ENCODE assay signal across 24 mouse cellular contexts in genomic region chrX:93319979-93320378, GRCm38 (mm10). TPM values are rescaled to one million over a fixed set of nuclear protein-coding genes. Genes with fewer than 3 reads are reported as not detected.
DNase-seq lines count a peak whose midpoint lies in the region; ATAC-seq and TF ChIP-seq lines count a peak whose summit lies in the region.
"Had no signal": no experiment of that assay in that cellular context is flagged by ENCODE, and none has a peak within 500 bp of the region (broad histone marks: within the 10 kb centered on the region; RNA-seq: fewer than 3 reads in every experiment).

No protein-coding gene starts in this region.

- peak; percentile 40 for ATAC-seq in liver, postnatal 0 days
- no peak; the same call in 1 of the 2 replicates for ATAC-seq in liver, embryonic 12.5 days
- ATAC-seq in G1E (ENCODE audit: extremely low read depth, insufficient number of reproducible peaks, low FRiP score, poor library complexity, severe bottlenecking), result peak; percentile 83
- peak; percentile 87 for ATAC-seq in megakaryocyte-erythroid progenitor cell, adult 5-6 weeks (replicated peaks; ENCODE audit: low FRiP score, low TSS enrichment, poor library complexity, severe bottlenecking)
- ATAC-seq: activated CD4-positive, CD25-positive, alpha-beta regulatory T cell, adult 4 months; forebrain, embryonic 13.5 days; forebrain, postnatal 0 days; hindbrain, postnatal 0 days; Patski had no signal

- no peak overlapping the region for H3K4me3 ChIP-seq in liver, postnatal 0 days (ENCODE audit: low read depth, low read length)
- no peak overlapping the region for H3K4me3 ChIP-seq in liver, embryonic 12.5 days
- H3K4me3 ChIP-seq in G1E (ENCODE audit: low read depth, low read length), result no peak overlapping the region
- H3K4me3 ChIP-seq: embryonic facial prominence, embryonic 10.5 days; forebrain, embryonic 13.5 days; heart, adult 2 months; heart, embryonic 15.5 days; hindbrain, embryonic 13.5 days had no signal

- no peak for TF ChIP-seq CTCF in liver, postnatal 0 days (IDR thresholded peaks at IDR 0.05; ENCODE audit: low read depth)
- no peak for TF ChIP-seq CTCF in G1E (IDR thresholded peaks at IDR 0.05; ENCODE audit: low read depth, low read length)

- 54% methylated on average over 2 of the region's 2 CpGs for WGBS in liver, postnatal 0 days (ENCODE audit: insufficient replicate concordance)
- 52% methylated on average over 2 of the region's 2 CpGs for WGBS in liver, embryonic 12.5 days (ENCODE audit: insufficient replicate concordance)

- no peak for DNase-seq in liver, postnatal 0 days
- no peak for DNase-seq in G1E (ENCODE audit: low spot score)
- DNase-seq in c-Kit-positive CD71-positive TER-119-negative erythroid progenitor cells, embryonic 14.5 days (ENCODE audit: low read depth), result peak; percentile 28
- DNase-seq in left cerebral cortex, postnatal 10 days (ENCODE audit: extremely low spot score in 1 of 2, low spot score in 2 of 2), result no peak
- DNase-seq in cerebellum, adult 8-10 months, result no peak
- DNase-seq: adrenal gland, postnatal 25 days; cerebellum, adult 11-12 months; cerebellum, adult 9-11 months; cerebellum, postnatal 36 days; forebrain, postnatal 0 days; gastrocnemius, postnatal 14 days; heart, adult 2 months; heart, postnatal 14 days had no signal

- H3K9me3 ChIP-seq in liver, postnatal 0 days (ENCODE audit: low read length), result no peaks in the 10 kb centered on the region
- H3K9me3 ChIP-seq in liver, embryonic 12.5 days (replicated peaks), result no peaks in the 10 kb centered on the region
- no peaks in the 10 kb centered on the region for H3K9me3 ChIP-seq in G1E (replicated peaks)
- H3K9me3 ChIP-seq: embryonic facial prominence, embryonic 10.5 days; forebrain, embryonic 13.5 days; heart, embryonic 15.5 days; hindbrain, embryonic 13.5 days had no signal

- TF ChIP-seq EP300 in liver, postnatal 0 days (IDR thresholded peaks at IDR 0.05; ENCODE audit: low read depth), result peak; percentile 55

- no peak overlapping the region for H3K9ac ChIP-seq in liver, postnatal 0 days (replicated peaks)
- H3K9ac ChIP-seq in liver, embryonic 12.5 days, result no peak overlapping the region
- H3K9ac ChIP-seq: forebrain, embryonic 13.5 days; forebrain, postnatal 0 days; heart, embryonic 15.5 days; hindbrain, embryonic 13.5 days had no signal

- H3K4me1 ChIP-seq in liver, postnatal 0 days (ENCODE audit: insufficient read depth), result no peaks in the 10 kb centered on the region
- H3K4me1 ChIP-seq in liver, embryonic 12.5 days, result no peaks in the 10 kb centered on the region
- peaks cover 5% of the 10 kb centered on the region for H3K4me1 ChIP-seq in G1E (ENCODE audit: insufficient read depth, low read depth, low read length)
- H3K4me1 ChIP-seq: embryonic facial prominence, embryonic 10.5 days; heart, embryonic 15.5 days; hindbrain, embryonic 13.5 days had no signal

- H3K27ac ChIP-seq in liver, postnatal 0 days (ENCODE audit: low read depth), result no peak overlapping the region
- no peak overlapping the region for H3K27ac ChIP-seq in liver, embryonic 12.5 days
- H3K27ac ChIP-seq: embryonic facial prominence, embryonic 10.5 days; forebrain, embryonic 13.5 days; heart, adult 2 months; heart, embryonic 15.5 days; hindbrain, embryonic 13.5 days; hindbrain, postnatal 0 days had no signal

- no peaks in the 10 kb centered on the region for H3K27me3 ChIP-seq in liver, postnatal 0 days (ENCODE audit: insufficient read depth, low read length)
- no peaks in the 10 kb centered on the region for H3K27me3 ChIP-seq in liver, embryonic 12.5 days (replicated peaks)
- no peaks in the 10 kb centered on the region for H3K27me3 ChIP-seq in G1E (ENCODE audit: insufficient read depth, low read length)
- H3K27me3 ChIP-seq: forebrain, embryonic 13.5 days; heart, embryonic 15.5 days; hindbrain, embryonic 13.5 days had no signal

- no peaks in the 10 kb centered on the region for H3K36me3 ChIP-seq in liver, postnatal 0 days (replicated peaks; ENCODE audit: insufficient read depth, low read length)
- no peaks in the 10 kb centered on the region for H3K36me3 ChIP-seq in liver, embryonic 12.5 days
- H3K36me3 ChIP-seq in G1E (replicated peaks), result peaks cover 9% of the 10 kb centered on the region
- H3K36me3 ChIP-seq: embryonic facial prominence, embryonic 10.5 days; heart, embryonic 15.5 days; hindbrain, embryonic 13.5 days had no signal

- intact Hi-C loops in left cerebral cortex, postnatal 10 days (cut with DNase I), result no loop called here

- H3K4me2 ChIP-seq in liver, postnatal 0 days (ENCODE audit: low read depth, low read length), result no peak overlapping the region
- no peak overlapping the region for H3K4me2 ChIP-seq in liver, embryonic 12.5 days
- H3K4me2 ChIP-seq: forebrain, embryonic 13.5 days; heart, embryonic 11.5 days; heart, embryonic 15.5 days; hindbrain, embryonic 13.5 days had no signal

RNA-seq across cellular contexts. Expression of gene Arx, which starts 33.7 kb away (rescaled TPM):
- not detected in 2 replicates for polyA plus RNA-seq in liver, postnatal 0 days (2015; fragmentation: Nextera tagmentation; extraction: Ambion mirVana)
- polyA plus RNA-seq in liver, embryonic 12.5 days (2016; fragmentation: Nextera tagmentation; extraction: Ambion mirVana), result 0.10 and 0.36 TPM in 2 replicates
- not detected in 2 replicates for total RNA-seq in G1E (2014; fragmentation: Nextera tagmentation)
- 0.11 TPM in 1 of 2 replicates, not detected in the other for total RNA-seq in G1E (2017)
- polyA plus RNA-seq in G1E (2012), result 0.18 and 0.25 TPM in 2 replicates
- total RNA-seq in megakaryocyte-erythroid progenitor cell, adult 5-6 weeks (2014; fragmentation: Nextera tagmentation), result not detected in 2 replicates
- total RNA-seq in megakaryocyte-erythroid progenitor cell, adult 5-6 weeks (2017), result not detected in 2 replicates
- total RNA-seq in left cerebral cortex, postnatal 10 days (2021), result 10 to 100 TPM; 26.5 to 28.5 TPM
- total RNA-seq: adrenal gland, postnatal 25 days; heart, adult 2 months; heart, postnatal 14 days; hematopoietic stem cell, adult 5-6 weeks had no signal
- polyA plus RNA-seq: activated CD4-positive, CD25-positive, alpha-beta regulatory T cell, adult 4 months; heart, adult 2 months; heart, embryonic 15.5 days had no signal

Comparison
In these comparisons a context has a peak if more than half of its experiments do, and no peak if none do; other contexts are left out.
1. RNA of gene Arx, which starts 33.7 kb away (total RNA-seq): 26.5 to 28.5 TPM in left cerebral cortex, postnatal 10 days; 0.11 TPM in G1E and not detected in megakaryocyte-erythroid progenitor cell, adult 5-6 weeks; every median in the first group is over 10 times any median in the second.